Mouse (Mus musculus) spleen, postnatal 36 days (tissue): Measurements from ENCODE around the gene Dclk1.
A peak's percentile ranks its signal among the peaks of the same experiment; 100 is the strongest.

ENCODE experiments used
- DNase-seq, 2 experiments: peaks; one replicate each; pipeline ENCODE4 v3.0.0; 2022; ENCODE audit warnings: low spot score in 2 of 2, mixed read lengths in 1 of 2

Dclk1 gene

DNA sequence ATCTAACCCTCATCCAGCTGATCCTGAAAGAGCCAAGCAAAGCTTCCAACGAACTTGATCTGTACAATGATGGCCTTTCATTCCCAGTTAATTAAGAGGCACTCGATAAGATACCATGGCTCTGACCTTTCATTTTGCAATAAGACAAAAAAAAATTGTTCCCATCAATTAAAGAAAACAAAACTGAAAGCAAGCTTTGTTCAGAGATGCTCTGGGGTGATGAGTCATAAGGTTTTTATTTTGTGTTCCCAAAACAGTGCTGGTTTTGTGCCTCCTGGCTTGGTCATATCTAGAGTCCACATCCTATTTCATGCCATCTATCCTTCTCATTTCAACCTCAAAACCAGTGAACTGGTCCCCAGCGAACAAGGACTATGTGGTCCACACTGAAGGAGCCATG, 91.3 kb downstream of the Dclk1 start:
- DNase-seq = no peak

DNA sequence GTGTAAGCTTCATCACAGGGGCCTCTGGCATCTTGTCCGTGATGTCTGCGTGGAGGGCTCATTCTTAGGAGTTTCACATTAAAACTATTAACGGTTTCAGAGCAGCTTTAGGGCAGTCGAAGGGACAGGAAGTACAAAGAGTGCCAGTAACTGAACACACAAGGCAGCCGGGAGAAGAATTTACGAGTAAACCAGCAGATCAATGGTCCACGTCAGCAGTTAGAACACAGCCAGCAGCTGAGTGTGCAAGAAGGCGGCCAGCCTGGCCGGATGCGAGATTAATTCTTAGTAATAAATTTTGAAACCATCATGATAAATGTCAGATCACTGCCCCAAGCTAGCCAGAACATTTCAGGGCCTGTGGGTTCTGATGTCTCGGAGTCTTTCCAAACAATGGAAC, 94.7 kb downstream of the Dclk1 start:
- DNase-seq = no peak

DNA sequence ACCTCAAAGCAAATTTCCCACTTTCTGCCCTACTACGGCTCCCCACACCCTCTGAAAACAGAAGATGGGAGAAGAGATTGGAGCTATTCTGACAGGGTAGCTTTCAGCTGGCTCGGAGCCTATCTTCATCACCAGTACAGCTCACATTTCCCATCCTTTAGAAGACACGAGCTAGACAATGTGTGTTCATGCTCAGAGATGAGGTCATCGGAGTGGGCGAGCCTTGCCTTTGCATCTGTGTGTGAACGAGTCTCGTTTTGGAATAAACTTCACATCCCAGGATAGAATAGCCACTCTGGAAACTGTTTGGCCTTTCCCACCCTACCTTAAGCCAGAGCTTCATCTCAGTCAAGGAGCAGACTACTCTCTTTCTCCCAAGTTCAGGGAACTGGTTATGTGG, 95.5 kb downstream of the Dclk1 start:
- no peak for DNase-seq

DNA sequence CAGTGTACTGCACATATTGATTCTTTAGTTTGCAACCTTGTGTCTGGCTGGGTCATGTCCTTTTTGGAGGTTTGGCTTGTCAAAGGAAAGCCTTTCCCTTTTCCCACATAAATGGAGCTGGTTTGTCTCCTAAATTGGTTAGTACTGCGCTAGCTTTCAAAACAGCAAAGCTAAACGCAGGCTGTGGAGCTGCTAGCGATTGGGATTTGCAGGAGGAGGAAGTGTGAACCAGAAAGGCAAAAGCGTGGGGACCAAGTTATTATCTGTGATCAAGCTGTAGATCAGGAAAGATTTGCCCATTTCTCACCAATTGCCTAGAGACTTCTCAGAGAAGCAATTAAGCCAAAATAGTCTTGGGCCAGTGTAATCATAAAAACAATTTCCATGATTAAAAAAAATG, 100.3 kb downstream of the Dclk1 start:
- DNase-seq = no peak

DNA sequence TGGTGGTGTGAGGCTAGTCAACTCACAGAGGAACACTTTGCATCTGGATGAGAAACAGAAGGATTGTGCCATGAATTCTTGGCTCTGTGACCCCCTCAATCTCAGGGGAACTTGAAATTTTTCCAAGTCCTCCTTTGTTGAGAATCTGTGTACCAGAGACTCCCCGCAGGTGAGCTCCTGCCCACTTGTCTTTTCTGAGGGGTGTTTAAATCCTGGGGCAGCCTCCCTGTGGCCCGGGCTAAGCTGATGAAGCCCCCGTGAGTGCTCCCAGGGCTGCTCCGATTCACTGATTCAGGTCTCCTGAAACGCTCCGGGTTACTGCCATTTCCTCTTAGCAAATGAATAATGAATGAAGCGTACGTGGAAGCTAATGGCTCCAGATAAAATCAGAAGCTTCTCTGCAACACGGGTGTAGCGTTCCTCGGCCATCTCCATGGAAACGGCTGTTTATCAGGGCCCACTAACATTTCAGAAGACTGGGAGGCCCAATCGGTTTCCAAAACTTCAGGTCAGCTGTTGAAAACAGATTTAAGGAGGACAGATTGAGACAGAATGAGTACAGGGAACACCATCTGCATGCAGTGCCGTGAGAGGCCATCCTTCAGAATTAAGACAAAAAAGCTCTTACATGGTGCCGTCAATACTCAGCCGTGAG, 105.3 kb downstream of the Dclk1 start:
- DNase-seq = no peak

DNA sequence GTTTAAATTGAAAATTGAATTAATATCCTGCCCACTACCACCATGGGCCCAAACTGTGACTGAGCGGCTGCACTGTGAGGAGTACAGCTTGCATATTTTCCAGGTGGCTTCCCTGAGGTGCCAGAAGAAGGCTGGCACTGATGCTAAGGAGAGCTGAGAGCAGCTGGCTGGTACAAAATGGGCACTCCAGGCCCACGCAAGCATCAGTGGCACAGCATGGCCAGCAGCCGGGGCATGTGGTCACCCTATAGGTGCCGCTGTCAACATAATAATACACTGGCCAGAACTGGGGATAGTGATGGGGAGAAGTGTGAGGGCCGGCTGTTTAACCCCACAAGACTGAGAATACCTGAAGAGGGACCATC, 105.8 kb downstream of the Dclk1 start:
- DNase-seq = no peak

DNA sequence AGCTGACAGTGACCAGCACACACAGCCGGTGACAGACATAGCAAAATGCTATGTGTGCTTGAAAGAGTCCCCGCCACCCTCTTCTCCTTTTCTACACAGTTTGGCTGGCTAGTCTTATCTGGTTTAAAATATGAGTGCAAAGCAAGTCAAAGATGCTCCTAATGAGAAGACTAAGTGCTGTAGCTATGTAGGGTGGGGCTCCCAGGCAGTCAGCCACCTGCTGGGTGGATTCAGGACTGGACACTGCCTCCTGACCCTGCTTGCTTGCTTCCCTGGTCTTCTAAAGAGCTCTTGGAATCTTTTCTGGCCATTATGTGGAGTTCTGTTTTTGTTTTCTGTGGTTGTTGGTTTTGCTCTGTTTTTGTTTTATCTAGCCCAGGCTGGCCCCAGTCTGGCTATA, 108.0 kb downstream of the Dclk1 start:
- DNase-seq = no peak

DNA sequence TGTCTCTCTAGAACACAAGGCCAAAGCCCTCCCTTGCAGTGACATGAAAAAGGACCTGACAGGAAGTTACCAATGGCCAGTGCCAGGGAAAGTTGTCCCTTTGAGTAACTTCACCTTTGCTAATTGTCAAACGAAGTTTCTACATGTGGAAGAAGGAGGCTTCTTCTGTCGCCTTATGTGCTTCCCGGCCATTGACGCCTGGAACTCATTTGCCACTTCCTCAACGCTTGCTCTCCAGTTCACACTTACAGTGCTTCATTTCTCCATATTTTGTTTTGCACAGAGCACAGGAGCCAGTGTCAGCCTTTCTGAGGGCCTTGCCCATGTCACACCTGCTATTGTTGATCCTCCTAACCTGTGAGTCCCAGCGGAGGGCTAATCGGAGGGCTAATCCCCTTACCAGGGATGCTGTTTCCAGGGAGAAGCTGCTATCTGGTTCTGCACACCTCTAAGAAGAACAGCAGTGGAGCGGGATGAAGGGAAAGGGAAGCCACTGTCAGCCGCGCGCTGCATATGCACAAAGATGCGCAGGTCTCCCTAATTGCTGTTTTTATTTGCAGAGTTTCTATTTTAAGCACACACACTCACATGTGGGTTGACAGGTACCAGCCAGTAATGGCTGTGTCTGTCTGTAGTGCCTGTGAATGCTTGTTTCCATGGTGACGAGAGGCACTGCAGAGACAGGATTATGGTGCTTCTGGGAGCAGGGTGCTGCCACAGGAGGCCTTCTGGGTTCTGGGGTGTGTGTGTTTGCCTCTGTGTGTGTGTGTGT, 109.3 kb downstream of the Dclk1 start:
- no peak for DNase-seq

DNA sequence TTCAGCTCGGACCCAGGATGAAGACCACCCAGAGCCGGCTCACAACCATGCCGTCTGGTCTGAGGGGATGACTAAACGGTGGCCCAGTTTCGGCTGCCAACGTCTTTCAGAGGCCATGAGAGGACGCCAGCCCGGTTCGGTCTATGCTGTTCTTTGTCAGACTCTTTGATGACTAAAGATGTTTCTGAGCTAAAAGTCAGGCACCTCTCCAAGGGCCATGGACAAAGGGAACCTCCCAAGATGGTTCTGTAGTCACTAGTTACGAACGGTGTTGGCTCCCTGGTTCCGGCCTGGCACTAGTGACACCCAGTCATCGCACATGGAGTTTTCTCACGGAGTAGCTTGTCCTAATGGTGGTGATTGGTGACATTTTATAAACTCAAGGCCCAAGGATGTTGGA, 110.4 kb downstream of the Dclk1 start:
- DNase-seq = no peak

DNA sequence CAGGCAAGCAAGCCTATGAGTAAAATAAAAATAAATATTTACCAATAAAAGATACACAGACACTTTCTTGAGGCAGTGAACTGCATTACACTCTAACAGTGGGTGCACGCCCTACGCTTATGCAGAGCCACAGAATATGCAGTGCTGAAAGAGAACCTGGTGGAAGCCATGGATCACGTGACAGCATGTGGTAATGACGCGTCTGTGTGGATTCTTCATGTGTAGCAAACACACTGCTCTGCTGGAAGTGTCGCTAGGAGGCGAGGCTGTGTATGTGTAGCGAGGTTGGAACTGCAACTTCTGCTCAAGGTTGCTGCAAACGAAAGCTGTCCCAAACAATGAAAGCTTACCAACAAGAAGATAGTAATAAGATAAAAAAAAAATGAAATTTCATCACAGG, 111.0 kb downstream of the Dclk1 start:
- no peak for DNase-seq

DNA sequence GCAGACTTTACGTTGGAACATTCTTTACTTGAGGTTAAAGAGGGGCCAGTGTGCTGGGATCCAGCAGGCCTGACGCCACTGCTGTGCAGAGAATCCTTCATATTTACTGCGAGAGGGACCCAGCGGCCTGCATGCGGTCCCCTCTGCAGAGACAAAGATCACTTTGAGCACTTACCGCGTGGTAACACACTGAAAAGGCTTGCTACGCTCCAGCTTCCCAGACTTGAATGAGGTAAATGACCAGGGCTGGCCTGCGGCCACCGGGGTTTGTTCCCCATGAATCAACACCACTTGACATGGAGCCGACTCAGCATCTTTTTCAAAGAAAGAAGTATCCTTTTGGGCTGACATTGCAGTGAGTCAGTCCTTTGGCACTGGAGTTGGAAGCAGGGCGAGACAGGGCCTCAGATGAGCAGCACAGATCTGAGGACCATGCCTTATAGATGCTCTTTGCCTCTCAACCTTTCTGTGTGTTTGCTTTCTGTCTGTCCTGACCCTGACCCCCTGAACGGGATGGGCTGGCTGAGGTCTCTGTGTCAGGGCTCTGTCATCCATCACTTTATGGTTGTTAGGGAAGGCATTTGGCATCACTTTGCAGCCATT, 111.8 kb downstream of the Dclk1 start:
- peak in 1 of 2 experiments; percentile 9 for DNase-seq

DNA sequence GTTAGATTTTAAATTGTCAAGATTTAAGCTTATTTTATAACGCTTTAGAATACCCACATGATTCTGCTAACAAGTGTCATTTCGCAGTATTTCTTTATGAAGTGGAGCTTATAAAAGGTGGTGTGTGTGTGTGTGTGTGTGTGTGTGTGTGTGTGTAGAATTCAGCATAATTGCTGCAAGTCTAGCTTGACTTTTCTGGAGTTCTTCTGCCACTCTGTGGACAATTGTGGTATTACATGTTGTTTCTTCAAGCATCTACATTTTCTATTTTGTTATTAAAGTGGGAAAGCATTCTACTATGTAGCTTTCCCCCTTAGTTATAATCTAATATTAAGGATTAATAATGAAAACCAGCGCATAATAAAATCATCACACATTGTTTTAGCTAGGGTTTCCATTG, 112.6 kb downstream of the Dclk1 start:
- DNase-seq = no peak

DNA sequence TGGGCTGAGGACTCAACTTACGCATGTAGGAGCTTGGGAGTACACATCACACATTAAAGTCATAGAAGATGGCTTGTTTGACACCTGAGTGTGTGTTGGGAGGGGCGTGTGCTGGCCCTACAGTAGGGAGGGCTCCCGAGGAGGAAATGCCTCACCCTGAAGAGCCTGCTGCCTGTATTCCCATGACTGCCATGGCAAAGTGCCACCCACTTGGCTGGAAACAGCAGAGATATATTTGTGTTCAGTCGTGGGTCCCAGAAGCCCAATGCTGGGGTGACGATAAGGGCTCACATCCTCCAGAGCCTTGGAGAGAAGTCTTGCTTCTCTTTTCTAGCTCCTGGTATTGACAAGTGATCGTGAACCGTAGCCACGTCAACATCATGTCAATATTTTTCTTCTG, 116.3 kb downstream of the Dclk1 start:
- DNase-seq = no peak

DNA sequence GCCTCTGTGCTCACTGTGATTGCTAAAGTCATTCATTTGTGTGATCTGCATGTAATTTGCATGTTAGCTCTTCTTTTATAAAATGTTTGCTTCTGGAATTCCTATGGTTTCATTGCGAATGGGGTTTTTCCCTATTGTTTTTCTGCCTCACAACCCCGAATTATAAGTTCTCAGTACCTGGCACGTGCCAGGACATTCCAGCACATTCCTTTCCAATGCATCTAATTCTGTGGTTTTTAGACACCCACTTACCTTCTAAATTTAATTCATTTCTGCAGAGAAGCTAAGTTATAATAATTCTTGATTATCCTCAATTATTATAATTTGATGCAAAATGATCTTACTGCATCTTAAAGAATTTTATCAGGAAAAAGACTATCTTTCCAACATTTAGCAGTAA, 118.7 kb downstream of the Dclk1 start:
- no peak for DNase-seq

DNA sequence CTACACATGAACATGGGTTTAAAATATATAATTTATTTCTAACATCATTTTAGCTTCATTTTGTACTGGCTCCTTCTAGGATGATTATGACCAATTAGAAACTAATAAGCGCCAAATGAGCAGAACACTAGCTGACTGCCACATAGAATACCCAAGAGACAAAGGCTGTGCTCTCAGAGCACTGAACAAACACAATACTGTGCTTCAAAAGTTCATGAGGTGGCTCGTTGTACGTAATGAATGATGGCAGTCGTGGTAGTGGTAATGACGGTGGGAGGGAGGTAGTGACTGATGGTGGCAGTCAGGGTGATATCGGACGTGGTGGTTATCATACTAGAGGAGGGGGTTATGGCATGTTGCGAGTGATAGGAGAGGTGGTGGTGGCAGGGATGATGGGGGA, 125.0 kb downstream of the Dclk1 start:
- no peak for DNase-seq

DNA sequence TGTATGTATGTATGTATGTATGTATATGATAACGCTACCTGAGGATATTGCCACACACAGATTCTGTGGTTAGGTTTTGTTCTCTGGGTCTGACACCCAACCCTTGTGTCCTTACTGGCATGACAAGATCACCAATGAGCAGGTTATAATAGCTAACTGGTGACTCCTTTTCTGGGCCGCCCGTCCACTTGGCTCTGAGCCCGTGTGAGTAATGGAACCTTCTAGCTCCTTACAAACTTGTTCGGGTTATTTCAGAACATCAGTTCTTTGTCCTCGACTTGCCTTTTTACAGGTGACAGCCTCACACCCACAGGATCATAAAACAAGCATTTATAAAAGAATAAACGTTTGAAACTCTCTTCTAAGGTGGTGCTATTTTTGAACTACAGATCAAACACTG, 127.0 kb downstream of the Dclk1 start:
- no peak for DNase-seq

DNA sequence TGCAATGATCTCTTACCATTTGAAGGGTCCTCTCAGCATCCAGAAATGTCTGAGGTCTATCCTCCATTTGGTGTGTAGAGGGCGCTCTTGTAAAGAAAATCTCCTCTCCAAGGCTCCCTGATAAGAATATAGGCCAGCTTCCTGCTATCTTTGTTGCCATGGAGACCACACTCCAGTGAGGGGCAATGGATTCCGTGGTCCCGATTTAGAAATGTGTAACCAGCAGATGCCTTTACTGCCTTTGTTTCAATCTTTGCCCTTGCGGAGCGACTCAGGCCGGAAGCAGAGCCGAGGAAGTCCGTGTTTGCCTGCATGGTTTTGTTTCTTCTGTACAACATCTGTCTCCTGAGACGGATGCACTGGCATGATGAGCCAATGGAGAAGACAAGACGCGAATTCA, 131.5 kb downstream of the Dclk1 start:
- no peak for DNase-seq

DNA sequence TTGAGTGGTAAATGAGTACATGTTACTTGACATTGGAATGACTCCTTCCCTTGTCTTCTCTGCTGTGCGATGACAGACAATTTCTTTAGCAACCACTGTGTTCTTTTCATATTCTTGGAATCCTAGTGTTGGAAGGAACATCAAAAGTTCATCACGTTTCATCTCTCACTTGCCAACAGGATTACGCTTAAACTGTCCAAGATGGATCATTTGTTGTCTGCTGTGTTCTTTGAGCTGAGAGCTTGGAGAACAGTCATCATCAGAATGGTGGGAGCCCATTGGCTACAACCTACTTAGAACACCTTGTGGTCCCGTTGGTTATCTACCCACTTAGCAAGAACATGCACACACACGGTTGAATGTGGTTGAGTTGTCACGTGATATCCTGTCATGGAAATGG, 136.4 kb downstream of the Dclk1 start:
- no peak for DNase-seq

DNA sequence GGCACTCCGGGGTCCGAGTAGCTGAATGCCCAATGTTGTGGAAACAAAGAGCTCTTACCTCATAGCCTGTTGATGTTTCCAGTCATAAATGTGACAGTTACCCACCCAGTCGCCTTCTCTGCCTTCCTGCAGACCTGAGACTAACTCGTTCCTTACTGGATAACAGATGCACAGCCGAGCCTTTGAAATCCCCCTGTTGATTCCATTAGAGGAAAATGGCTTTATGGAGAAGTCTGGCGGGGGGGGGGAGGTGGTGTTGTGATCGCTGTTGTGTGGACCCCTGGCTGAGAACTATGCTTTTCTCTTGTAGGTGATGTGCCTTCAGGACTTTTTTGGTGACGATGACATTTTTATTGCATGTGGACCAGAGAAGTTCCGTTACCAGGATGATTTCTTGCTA, 138.3 kb downstream of the Dclk1 start:
- DNase-seq = no peak

DNA sequence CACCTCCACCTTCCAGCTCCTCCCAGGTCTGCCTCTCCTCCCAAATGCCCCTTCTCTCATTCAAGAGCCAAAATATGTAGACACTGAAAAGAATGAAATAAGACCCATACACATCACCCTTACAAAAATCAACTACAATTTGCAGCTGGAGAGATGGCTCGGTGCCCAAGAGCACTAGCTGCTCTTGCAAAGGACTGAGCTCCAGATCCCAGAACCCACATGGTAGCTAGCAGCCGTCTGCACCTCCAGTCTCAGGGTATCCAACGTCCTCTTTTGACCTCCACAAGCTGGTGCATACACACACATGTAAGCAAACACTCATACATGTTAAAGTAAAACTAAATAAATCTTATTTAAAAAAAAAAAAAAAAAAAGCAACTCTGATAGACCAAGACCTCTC, 150.4 kb downstream of the Dclk1 start:
- no peak for DNase-seq

DNA sequence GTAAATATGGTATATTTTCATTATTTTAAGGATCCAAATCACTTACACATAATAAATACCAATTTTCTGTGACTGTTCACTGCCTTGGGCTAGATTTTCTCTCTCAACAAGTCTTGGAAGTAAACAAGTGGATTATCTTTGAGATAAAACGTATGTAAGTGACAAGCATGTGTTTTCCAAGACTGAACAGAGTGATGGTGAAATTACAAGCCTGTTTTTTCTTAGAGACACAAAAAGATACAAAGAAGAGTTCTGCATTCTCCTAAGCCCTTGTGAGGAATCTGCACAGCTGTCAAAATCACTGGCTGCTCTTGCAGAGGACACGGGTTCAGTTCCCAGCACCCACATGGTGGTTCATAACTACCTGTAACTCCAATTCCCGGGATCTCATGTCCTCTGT, 151.4 kb downstream of the Dclk1 start:
- no peak for DNase-seq

DNA sequence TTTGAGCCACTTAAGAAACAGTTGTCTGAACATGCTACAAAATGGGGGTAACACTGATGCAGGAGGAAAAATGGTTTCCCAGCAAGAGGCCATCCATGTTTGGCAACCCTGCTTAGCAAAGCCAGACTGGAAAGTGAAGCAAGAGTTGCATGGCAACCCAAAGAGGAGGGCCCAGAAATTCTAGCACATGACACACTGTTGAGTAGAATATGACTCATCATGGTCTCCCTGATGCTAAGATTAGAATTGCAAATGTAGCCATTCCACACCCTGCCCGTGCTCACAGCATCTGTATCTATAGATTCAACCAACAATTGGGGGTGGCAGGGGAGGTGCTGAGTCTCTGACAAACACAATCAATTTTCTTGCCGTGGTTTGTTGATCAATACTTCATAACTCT, 154.6 kb downstream of the Dclk1 start:
- DNase-seq = no peak
